Mouse (Mus musculus) lung, postnatal 0 days (tissue): ENCODE measurements around the gene Actn1. TPM values are rescaled to one million over a fixed set of nuclear protein-coding genes. Genes with fewer than 3 reads are reported as not detected.
"Not testable (repeated sequence)": the region's sequence is repeated elsewhere in the genome, so short reads cannot be mapped to it uniquely, and the experiment has no call there.

Experiments
- ATAC-seq: fragments of 200-750 bp; cut with Nextera tagmentation; 2 replicates; pipeline ENCODE4 v1.8.0; 2017; ENCODE audit warnings: moderate library complexity
- DNase-seq: peaks from one replicate; pipeline ENCODE4 v3.0.0-alpha.2; 2016; ENCODE audit warnings: low spot score
- H3K27ac ChIP-seq: fragments of 300-500 bp; sonication (generic); 2 replicates; pipeline ENCODE4 v1.5.1; 2014; ENCODE audit warnings: antibody characterized with exemption, mild to moderate bottlenecking, low read length, mixed read lengths
- H3K27me3 ChIP-seq: fragments of 300-500 bp; sonication (generic); replicated peaks from 2 replicates; pipeline ENCODE4 v1.6.1; 2014; ENCODE audit warnings: low read length, mixed read lengths; ENCODE audit not compliant: insufficient read depth
- H3K36me3 ChIP-seq: fragments of 300-500 bp; sonication (generic); 2 replicates; pipeline ENCODE4 v1.6.1; 2014; ENCODE audit warnings: low read length, mixed read lengths; ENCODE audit not compliant: insufficient read depth
- H3K4me1 ChIP-seq: fragments of 300-500 bp; sonication (generic); 2 replicates; pipeline ENCODE4 v1.6.1; 2014; ENCODE audit warnings: antibody characterized with exemption, low read depth, low read length, mixed read lengths; ENCODE audit not compliant: insufficient read depth
- H3K4me2 ChIP-seq: fragments of 300-500 bp; sonication (generic); replicated peaks from 2 replicates; pipeline ENCODE4 v1.6.1; 2014; ENCODE audit warnings: low read depth, mild to moderate bottlenecking, low read length, moderate library complexity, mixed read lengths
- H3K4me3 ChIP-seq: fragments of 300-500 bp; sonication (generic); 2 replicates; pipeline ENCODE4 v1.5.1; 2014; ENCODE audit warnings: low read depth, low read length
- H3K9ac ChIP-seq: fragments of 300-500 bp; sonication (generic); replicated peaks from 2 replicates; pipeline ENCODE4 v1.6.1; 2014; ENCODE audit warnings: low read depth, mild to moderate bottlenecking
- H3K9me3 ChIP-seq: fragments of 300-500 bp; sonication (generic); 2 replicates; pipeline ENCODE4 v1.6.1; 2016; ENCODE audit warnings: low read length, mixed read lengths
- CTCF ChIP-seq: IDR thresholded peaks from 2 replicates; pipeline ENCODE4 v1.5.1; 2016; ENCODE audit warnings: antibody characterized with exemption, mild to moderate bottlenecking
- EP300 ChIP-seq: IDR thresholded peaks from 2 replicates; pipeline ENCODE4 v1.6.1; 2016; ENCODE audit warnings: antibody characterized with exemption, mild to moderate bottlenecking, control low read depth
- WGBS: fragments of 180-500 bp; shearing (Covaris S2); extraction: QIAGEN DNeasy Blood & Tissue Kit; methylation state at CpG from one replicate; pipeline ENCODE4 v1.1.7; 2014; 5-methylcytosine and 5-hydroxymethylcytosine counted together
- polyA plus RNA-seq: library from polyadenylated mRNA; unstranded; fragments of >200 nt; fragmentation: Nextera tagmentation; extraction: Ambion mirVana; gene quantifications from 2 replicates; pipeline ENCODE4 v1.2.1, GENCODE M21; 2015

The Actn1 gene
- polyA plus RNA-seq, 1 experiment from 2014 or later = 30.0 TPM

GRCm38 (mm10) chr12:80275187-80275820 lies 15.1 kb upstream of the Actn1 start:
- no peak overlapping the region for H3K9ac ChIP-seq
- DNase-seq (peak; percentile 72), ATAC-seq (peak; percentile 67)
- no peaks in the 10 kb centered on the region for H3K9me3 ChIP-seq
- TF ChIP-seq CTCF (no peak), EP300 (no peak)
- H3K4me2 ChIP-seq = no peak overlapping the region
- WGBS = 51% methylated on average over 5 of the region's 5 CpGs
- H3K4me1 ChIP-seq = peaks cover 2% of the 10 kb centered on the region; the same call in 1 of the 2 replicates
- H3K27me3 ChIP-seq = no peaks in the 10 kb centered on the region
- H3K27ac ChIP-seq = no peak overlapping the region
- H3K36me3 ChIP-seq = no peaks in the 10 kb centered on the region
- no peak overlapping the region for H3K4me3 ChIP-seq

GRCm38 (mm10) chr12:80273020-80273686 lies 13.0 kb upstream of the Actn1 start:
- DNase-seq (no peak), ATAC-seq (0 out of 2 replicates have a peak, but pooled peaks have one; percentile 21)
- 0 out of 2 replicates have a peak overlapping the region, but pooled peaks have one; percentile 5 for H3K4me2 ChIP-seq
- 28% methylated on average over 10 of the region's 10 CpGs for WGBS
- no peaks in the 10 kb centered on the region for H3K27me3 ChIP-seq
- TF ChIP-seq CTCF = no peak
- no peak for TF ChIP-seq EP300
- H3K27ac ChIP-seq = no peak overlapping the region
- no peak overlapping the region for H3K4me3 ChIP-seq
- H3K9ac ChIP-seq = no peak overlapping the region
- H3K36me3 ChIP-seq = no peaks in the 10 kb centered on the region
- H3K9me3 ChIP-seq = no peaks in the 10 kb centered on the region
- peaks cover 4% of the 10 kb centered on the region; the same call in 1 of the 2 replicates for H3K4me1 ChIP-seq

GRCm38 (mm10) chr12:80271806-80272205 lies 11.6 kb upstream of the Actn1 start:
- 53% methylated on average over 5 of the region's 5 CpGs for WGBS

GRCm38 (mm10) chr12:80270924-80271323 lies 10.8 kb upstream of the Actn1 start:
- ATAC-seq = peak; percentile 67
- no peaks in the 10 kb centered on the region for H3K27me3 ChIP-seq
- H3K27ac ChIP-seq = peak overlapping the region; percentile 11; the same call in 1 of the 2 replicates

More at GRCm38 (mm10) chr12:80271806-80272205, 11.6 kb upstream of the Actn1 start:
- no peaks in the 10 kb centered on the region for H3K9me3 ChIP-seq
- no peaks in the 10 kb centered on the region for H3K27me3 ChIP-seq
- H3K4me2 ChIP-seq = no peak overlapping the region
- H3K4me3 ChIP-seq = no peak overlapping the region
- no peak for ATAC-seq
- peaks cover 4% of the 10 kb centered on the region; the same call in 1 of the 2 replicates for H3K4me1 ChIP-seq
- no peak overlapping the region for H3K9ac ChIP-seq
- no peak for TF ChIP-seq EP300
- TF ChIP-seq CTCF = no peak
- H3K36me3 ChIP-seq = no peaks in the 10 kb centered on the region
- H3K27ac ChIP-seq = no peak overlapping the region
- no peak for DNase-seq

GRCm38 (mm10) chr12:80269303-80269702 lies 9.1 kb upstream of the Actn1 start:
- DNase-seq = no peak
- TF ChIP-seq EP300 (no peak), CTCF (no peak)
- no peak overlapping the region for H3K4me3 ChIP-seq
- H3K36me3 ChIP-seq = no peaks in the 10 kb centered on the region
- no peak overlapping the region for H3K9ac ChIP-seq
- ATAC-seq = no peak
- H3K27ac ChIP-seq = no peak overlapping the region
- H3K4me1 ChIP-seq = peaks cover 4% of the 10 kb centered on the region; the same call in 1 of the 2 replicates
- WGBS = 85% methylated on average over 2 of the region's 2 CpGs
- H3K9me3 ChIP-seq = no peaks in the 10 kb centered on the region
- H3K27me3 ChIP-seq = no peaks in the 10 kb centered on the region
- no peak overlapping the region for H3K4me2 ChIP-seq

More at GRCm38 (mm10) chr12:80270924-80271323, 10.8 kb upstream of the Actn1 start:
- Histone ChIP-seq H3K4me2 (no peak overlapping the region), H3K36me3 (no peaks in the 10 kb centered on the region), H3K9ac (no peak overlapping the region), H3K4me3 (no peak overlapping the region), H3K9me3 (no peaks in the 10 kb centered on the region), H3K4me1 (peaks cover 4% of the 10 kb centered on the region; the same call in 1 of the 2 replicates)
- 22% methylated on average over 3 of the region's 3 CpGs for WGBS
- no peak for TF ChIP-seq CTCF
- TF ChIP-seq EP300 = no peak
- peak; percentile 58 for DNase-seq

- H3K9ac ChIP-seq = no peak overlapping the region
- H3K27me3 ChIP-seq = no peaks in the 10 kb centered on the region
- peaks cover 4% of the 10 kb centered on the region; the same call in 1 of the 2 replicates for H3K4me1 ChIP-seq
- 82% methylated on average over 6 of the region's 6 CpGs for WGBS
- H3K9me3 ChIP-seq = no peaks in the 10 kb centered on the region
- DNase-seq (no peak), ATAC-seq (no peak)
- H3K4me2 ChIP-seq = no peak overlapping the region
- no peak overlapping the region for H3K27ac ChIP-seq
- TF ChIP-seq EP300 (no peak), CTCF (no peak)
- H3K4me3 ChIP-seq = no peak overlapping the region
- H3K36me3 ChIP-seq = no peaks in the 10 kb centered on the region
Observed at GRCm38 (mm10) chr12:80267962-80268361, 7.8 kb upstream of the Actn1 start.

- not testable (repeated sequence) for H3K27ac ChIP-seq, H3K4me3 ChIP-seq, H3K9me3 ChIP-seq, ATAC-seq, H3K4me1 ChIP-seq, H3K9ac ChIP-seq, H3K4me2 ChIP-seq, H3K36me3 ChIP-seq, DNase-seq, H3K27me3 ChIP-seq
- WGBS = 72% methylated on average over 7 of the region's 7 CpGs
Observed at GRCm38 (mm10) chr12:80264388-80264787, 4.2 kb upstream of the Actn1 start.
